Mouse (Mus musculus) intestine, postnatal 0 days (tissue): Measurements from ENCODE around the gene Smim27. TPM values are rescaled to one million over a fixed set of nuclear protein-coding genes. Genes with fewer than 3 reads are reported as not detected.

Experiments
- ATAC-seq: fragments of 200-750 bp; cut with Nextera tagmentation; 2 replicates; pipeline ENCODE4 v1.8.0; 2017; ENCODE audit warnings: mild to moderate bottlenecking, moderate TSS enrichment, moderate library complexity
- H3K27ac ChIP-seq: fragments of 300-500 bp; sonication (generic); 2 replicates; pipeline ENCODE4 v1.5.1; 2014; ENCODE audit warnings: mild to moderate bottlenecking, low read depth, low read length, moderate library complexity
- H3K27me3 ChIP-seq: fragments of 300-500 bp; sonication (generic); replicated peaks from 2 replicates; pipeline ENCODE4 v1.6.1; 2014; ENCODE audit warnings: low read length, mixed read lengths; ENCODE audit not compliant: control insufficient read depth, insufficient read depth
- H3K36me3 ChIP-seq: fragments of 300-500 bp; sonication (generic); 2 replicates; pipeline ENCODE4 v1.6.1; 2014; ENCODE audit warnings: mild to moderate bottlenecking, moderate library complexity; ENCODE audit not compliant: control insufficient read depth, insufficient read depth
- H3K4me1 ChIP-seq: fragments of 300-500 bp; sonication (generic); replicated peaks from 2 replicates; pipeline ENCODE4 v1.6.1; 2014; ENCODE audit warnings: antibody characterized with exemption, low read length, mixed read lengths; ENCODE audit not compliant: control insufficient read depth, insufficient read depth
- H3K4me2 ChIP-seq: fragments of 300-500 bp; sonication (generic); replicated peaks from 2 replicates; pipeline ENCODE4 v1.6.1; 2014; ENCODE audit warnings: low read depth, mild to moderate bottlenecking, moderate library complexity
- H3K4me3 ChIP-seq: fragments of 300-500 bp; sonication (generic); 2 replicates; pipeline ENCODE4 v1.5.1; 2014; ENCODE audit warnings: low read depth, low read length
- H3K9ac ChIP-seq: fragments of 300-500 bp; sonication (generic); 2 replicates; pipeline ENCODE4 v1.6.1; 2014; ENCODE audit warnings: mild to moderate bottlenecking, low read depth, low read length
- H3K9me3 ChIP-seq: fragments of 300-500 bp; sonication (generic); 2 replicates; pipeline ENCODE4 v1.6.1; 2016; ENCODE audit warnings: mixed run types; ENCODE audit not compliant: control insufficient read depth
- CTCF ChIP-seq: sonication (generic); IDR thresholded peaks from 2 replicates; pipeline ENCODE4 v1.5.1; 2016; ENCODE audit warnings: low read depth, mild to moderate bottlenecking, control low read depth, antibody characterized with exemption, moderate library complexity
- WGBS: fragments of 180-500 bp; shearing (Covaris S2); extraction: QIAGEN DNeasy Blood & Tissue Kit; methylation state at CpG from one replicate; pipeline ENCODE4 v1.1.7; 2014; 5-methylcytosine and 5-hydroxymethylcytosine counted together
- polyA plus RNA-seq: library from polyadenylated mRNA; unstranded; fragments of >200 nt; fragmentation: Nextera tagmentation; extraction: Ambion mirVana; gene quantifications from 2 replicates; pipeline ENCODE4 v1.2.1, GENCODE M21; 2015

Gene Smim27
- polyA plus RNA-seq, 1 experiment from 2014 or later = 35.4 TPM

- no peak for TF ChIP-seq CTCF
- no peak overlapping the region for H3K27ac ChIP-seq
- H3K9me3 ChIP-seq = no peaks in the 10 kb centered on the region
- WGBS = 75% methylated on average over 7 of the region's 7 CpGs
- no peak overlapping the region for H3K4me2 ChIP-seq
- peaks cover 38% of the 10 kb centered on the region for H3K36me3 ChIP-seq
- no peak overlapping the region for H3K9ac ChIP-seq
- no peak overlapping the region for H3K4me3 ChIP-seq
- H3K4me1 ChIP-seq = no peaks in the 10 kb centered on the region
- no peaks in the 10 kb centered on the region for H3K27me3 ChIP-seq
- ATAC-seq = no peak
Measured at GRCm38 (mm10) chr4:40227886-40228285, 41.5 kb upstream of the Smim27 start.

GRCm38 (mm10) chr4:40229723-40230122 lies 39.7 kb upstream of the Smim27 start:
- H3K9me3 ChIP-seq = no peaks in the 10 kb centered on the region
- H3K36me3 ChIP-seq = peaks cover 33% of the 10 kb centered on the region
- 93% methylated on average over 6 of the region's 6 CpGs for WGBS
- no peak overlapping the region for H3K4me3 ChIP-seq
- no peak overlapping the region for H3K9ac ChIP-seq
- H3K27ac ChIP-seq = no peak overlapping the region
- no peak for TF ChIP-seq CTCF
- no peaks in the 10 kb centered on the region for H3K4me1 ChIP-seq
- no peak for ATAC-seq
- no peak overlapping the region for H3K4me2 ChIP-seq
- no peaks in the 10 kb centered on the region for H3K27me3 ChIP-seq

DNA sequence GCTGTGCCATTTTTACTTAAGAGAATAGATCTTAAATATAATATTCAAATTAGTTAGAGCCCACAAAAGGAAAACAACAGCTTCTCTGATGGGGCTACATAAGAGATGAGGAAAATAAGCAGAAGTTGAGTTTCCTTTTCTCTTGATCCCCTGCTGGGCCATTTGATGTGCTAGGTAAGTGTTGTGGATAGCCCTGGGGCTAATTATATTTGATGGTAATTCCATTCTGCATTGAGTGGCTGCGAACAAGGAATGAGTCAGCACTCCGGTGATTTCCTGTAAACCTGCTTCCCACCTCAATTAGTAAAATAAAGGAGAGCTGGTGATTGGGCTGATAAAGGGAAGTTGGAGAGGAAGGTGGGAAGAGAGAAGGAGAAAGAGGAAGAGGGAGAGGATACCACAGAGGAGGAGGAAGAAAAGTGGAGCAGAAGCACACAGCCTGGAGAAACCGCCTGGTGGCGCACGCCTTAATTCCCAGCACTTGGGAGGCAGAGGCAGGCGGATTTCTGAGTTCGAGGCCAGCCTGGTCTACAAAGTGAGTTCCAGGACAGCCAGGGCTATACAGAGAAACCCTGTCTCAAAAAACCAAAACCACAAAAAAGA lies 36.2 kb upstream of the Smim27 start:
- Histone ChIP-seq H3K4me1 (no peaks in the 10 kb centered on the region), H3K36me3 (peaks cover 15% of the 10 kb centered on the region), H3K9ac (no peak overlapping the region), H3K27me3 (no peaks in the 10 kb centered on the region), H3K27ac (no peak overlapping the region), H3K4me2 (no peak overlapping the region), H3K4me3 (no peak overlapping the region), H3K9me3 (no peaks in the 10 kb centered on the region)
- WGBS = 93% methylated on average over 7 of the region's 7 CpGs
- no peak for ATAC-seq
- no peak for TF ChIP-seq CTCF

GRCm38 (mm10) chr4:40234256-40234655 lies 35.1 kb upstream of the Smim27 start:
- no peak for TF ChIP-seq CTCF
- Histone ChIP-seq H3K4me1 (0 out of 2 replicates have a peak, but pooled peaks cover 3% of the 10 kb centered on the region), H3K27me3 (no peaks in the 10 kb centered on the region), H3K4me2 (no peak overlapping the region), H3K9me3 (no peaks in the 10 kb centered on the region), H3K9ac (no peak overlapping the region), H3K36me3 (peaks cover 15% of the 10 kb centered on the region), H3K4me3 (no peak overlapping the region), H3K27ac (no peak overlapping the region)
- ATAC-seq = no peak
- 90% methylated on average over 6 of the region's 6 CpGs for WGBS

DNA sequence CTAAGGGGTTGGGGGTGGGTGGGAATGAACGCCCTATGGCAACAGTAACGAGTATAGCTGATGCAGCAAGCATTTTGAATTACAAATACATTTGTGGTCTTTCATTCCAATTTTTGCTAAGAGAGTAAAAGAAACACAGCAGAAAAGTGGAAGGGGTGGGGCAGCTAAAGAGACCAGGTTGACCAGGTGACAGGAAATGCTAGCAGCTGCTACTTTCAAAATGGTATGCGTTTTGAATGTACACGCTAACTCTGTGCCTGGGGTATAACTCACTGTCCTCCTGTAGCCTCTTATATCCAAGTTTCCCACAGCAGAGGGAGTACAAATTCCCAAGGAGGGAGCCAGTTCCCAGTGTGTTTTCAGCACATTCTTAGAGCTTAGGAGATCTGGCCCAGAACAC lies 32.5 kb upstream of the Smim27 start:
- no peak overlapping the region for H3K4me3 ChIP-seq
- no peaks in the 10 kb centered on the region for H3K27me3 ChIP-seq
- H3K4me2 ChIP-seq = no peak overlapping the region
- no peak overlapping the region for H3K27ac ChIP-seq
- WGBS = 83% methylated on average over 4 of the region's 4 CpGs
- H3K36me3 ChIP-seq = peaks cover 9% of the 10 kb centered on the region
- H3K9ac ChIP-seq = no peak overlapping the region
- TF ChIP-seq CTCF = no peak
- no peaks in the 10 kb centered on the region for H3K9me3 ChIP-seq
- 0 out of 2 replicates have a peak, but pooled peaks cover 3% of the 10 kb centered on the region for H3K4me1 ChIP-seq
- ATAC-seq = no peak

- peak; percentile 80 for ATAC-seq
- Histone ChIP-seq H3K4me3 (peak overlapping the region; percentile 76), H3K4me2 (peak overlapping the region; percentile 91), H3K9me3 (no peaks in the 10 kb centered on the region), H3K4me1 (0 out of 2 replicates have a peak, but pooled peaks cover 3% of the 10 kb centered on the region), H3K27ac (peak overlapping the region; percentile 90), H3K36me3 (peaks cover 9% of the 10 kb centered on the region), H3K27me3 (no peaks in the 10 kb centered on the region), H3K9ac (peak overlapping the region; percentile 68)
- TF ChIP-seq CTCF = no peak
- WGBS = 2% methylated on average over 17 of the region's 17 CpGs
Measured at GRCm38 (mm10) chr4:40238483-40239408, 30.6 kb upstream of the Smim27 start.
